Mouse (Mus musculus) cerebellum, postnatal 25 days (tissue): Measurements from ENCODE around the gene Tnfaip8l2.
A peak's percentile ranks its signal among the peaks of the same experiment; 100 is the strongest.

Source experiments
- DNase-seq, 2 experiments: peaks; one replicate each; pipeline ENCODE4 v3.0.0; 2021; ENCODE audit warnings: mixed read lengths in 2 of 2

Tnfaip8l2 gene

GRCm38 (mm10) chr3:95141952-95142616 is at the start of gene Tnfaip8l2:
Tnfaip8l2 (minus strand) TSS chr3:95142360.
- DNase-seq = no peak

DNA sequence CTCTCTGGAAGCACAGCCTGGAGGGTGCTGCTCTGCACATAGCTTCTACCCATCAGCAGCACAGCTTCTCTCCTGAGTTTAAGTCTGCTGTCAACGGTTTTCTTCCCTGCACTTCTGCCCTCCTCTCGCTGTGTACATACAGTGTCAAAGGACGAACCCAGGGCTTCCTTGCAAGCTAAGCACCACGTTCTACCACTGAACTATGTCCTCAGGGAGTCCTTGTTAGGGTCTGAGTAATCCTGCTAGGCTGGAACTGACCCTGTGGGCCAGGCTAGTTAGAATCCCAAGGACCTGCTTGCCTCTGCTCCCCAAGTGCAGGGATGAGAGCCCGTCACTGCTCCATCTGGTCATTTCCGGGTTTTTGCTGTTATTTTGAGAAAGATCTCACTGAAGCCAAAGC is 44.7 kb upstream of the Tnfaip8l2 start:
- no peak for DNase-seq

GRCm38 (mm10) chr3:95186100-95186499 is 43.9 kb upstream of the Tnfaip8l2 start:
- DNase-seq = no peak

DNA sequence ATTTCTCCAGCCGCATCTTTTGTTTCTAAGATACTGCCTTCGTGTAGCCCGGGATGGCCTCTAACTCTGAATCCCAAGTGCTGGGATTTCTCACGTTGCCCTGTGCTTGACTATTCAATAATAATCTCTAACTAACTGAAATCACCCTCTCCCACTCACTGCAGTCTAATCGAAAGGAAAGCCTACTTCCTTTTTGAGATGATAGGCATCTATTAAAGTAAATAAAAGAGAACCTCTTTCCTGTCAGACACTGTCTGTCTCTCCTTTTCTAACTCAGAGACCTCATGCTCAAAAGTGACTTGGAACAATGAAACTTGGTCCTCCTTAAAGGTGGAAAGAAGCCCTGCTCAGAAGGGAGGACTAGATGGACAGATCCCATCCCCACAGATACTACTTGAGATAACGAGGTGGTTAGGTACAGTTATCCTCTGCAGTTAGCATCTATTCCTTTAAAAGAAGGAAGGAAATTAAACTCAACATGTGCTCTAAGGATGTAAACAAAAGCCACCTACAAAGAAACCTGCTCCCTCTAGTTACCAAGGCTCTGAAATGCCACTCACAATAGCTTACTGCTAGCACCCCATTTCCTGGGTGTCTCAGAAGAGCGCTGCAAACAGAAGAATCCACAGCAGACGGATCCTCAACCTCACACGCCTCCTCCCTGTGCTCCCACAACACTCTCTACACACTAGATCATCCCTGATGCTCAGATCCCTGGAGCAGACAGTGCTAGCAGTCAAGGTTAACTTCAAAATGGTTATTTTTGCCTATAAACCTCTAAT is 42.8 kb upstream of the Tnfaip8l2 start:
- no peak for DNase-seq

GRCm38 (mm10) chr3:95181841-95182240 is 39.7 kb upstream of the Tnfaip8l2 start:
- no peak for DNase-seq

DNA sequence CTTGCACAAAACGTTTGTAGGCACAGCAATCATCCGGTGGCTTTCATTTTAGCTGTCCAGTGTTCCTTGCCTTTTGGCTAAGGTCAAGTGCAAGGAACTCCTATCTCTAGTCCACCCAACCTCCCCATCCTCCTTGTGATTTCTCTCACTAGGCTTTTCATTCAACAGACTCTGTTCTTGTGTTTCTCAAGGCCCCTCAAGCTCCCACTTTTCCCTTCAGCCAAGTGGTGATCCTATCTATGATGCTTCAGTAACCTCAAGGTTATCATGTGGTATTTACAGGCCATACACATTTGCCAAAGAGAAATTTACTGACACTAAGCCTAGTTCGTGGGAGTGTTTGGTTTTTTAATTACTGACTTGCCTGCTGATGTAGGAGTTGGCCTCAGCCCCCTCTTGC is 37.7 kb upstream of the Tnfaip8l2 start:
- DNase-seq = no peak

DNA sequence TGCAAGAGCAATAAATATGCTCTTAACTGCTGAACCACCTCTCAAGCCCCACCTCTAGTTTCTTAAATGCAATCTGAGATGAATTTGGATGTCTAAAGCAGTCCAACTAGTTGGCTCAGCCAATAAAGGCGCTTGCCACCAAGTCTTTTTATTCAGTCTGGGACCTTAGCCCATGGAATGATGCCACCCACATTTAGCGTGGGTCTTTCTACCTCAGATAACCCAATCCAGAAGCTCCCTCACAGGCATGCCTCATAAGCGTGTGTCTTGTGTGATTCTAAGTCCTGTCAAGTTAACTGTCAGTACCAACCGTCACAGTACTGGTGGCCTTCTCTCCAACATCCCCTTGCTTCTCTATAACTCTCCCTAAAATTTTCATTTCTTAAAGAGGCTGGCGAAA is 36.8 kb upstream of the Tnfaip8l2 start:
- no peak for DNase-seq

GRCm38 (mm10) chr3:95177583-95177982 is 35.4 kb upstream of the Tnfaip8l2 start:
- no peak for DNase-seq

GRCm38 (mm10) chr3:95176500-95176899 is 34.3 kb upstream of the Tnfaip8l2 start:
- DNase-seq = no peak

DNA sequence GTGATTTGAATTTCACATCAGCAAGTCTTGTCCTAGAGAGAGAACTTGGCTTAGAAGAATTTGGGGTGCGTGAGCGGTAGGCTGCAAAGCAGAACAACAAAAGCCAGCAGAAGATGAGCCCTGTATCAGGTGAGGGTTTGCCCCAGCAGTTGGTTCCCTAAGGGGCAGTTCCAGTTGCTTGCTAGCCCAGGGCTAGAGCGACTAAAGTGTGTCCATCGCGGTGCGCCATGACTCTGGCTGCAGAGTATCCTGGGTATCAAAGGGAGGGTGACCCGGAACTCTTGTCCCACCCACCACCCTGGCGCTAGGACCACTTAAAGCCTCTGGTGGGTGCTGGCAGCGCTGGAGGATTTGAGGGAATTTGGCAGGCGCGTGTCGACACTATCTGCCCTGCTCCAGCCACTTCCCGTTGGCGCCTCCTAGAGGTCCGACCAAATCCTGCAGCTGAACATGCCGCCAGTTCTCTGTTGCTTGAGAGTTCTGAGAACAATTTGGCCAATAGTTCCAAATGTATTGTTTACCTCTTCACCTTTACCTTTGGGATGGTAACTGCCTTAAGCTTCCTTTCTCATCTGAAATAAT is 31.9 kb upstream of the Tnfaip8l2 start:
- peak; percentile 92 to 94 for DNase-seq

DNA sequence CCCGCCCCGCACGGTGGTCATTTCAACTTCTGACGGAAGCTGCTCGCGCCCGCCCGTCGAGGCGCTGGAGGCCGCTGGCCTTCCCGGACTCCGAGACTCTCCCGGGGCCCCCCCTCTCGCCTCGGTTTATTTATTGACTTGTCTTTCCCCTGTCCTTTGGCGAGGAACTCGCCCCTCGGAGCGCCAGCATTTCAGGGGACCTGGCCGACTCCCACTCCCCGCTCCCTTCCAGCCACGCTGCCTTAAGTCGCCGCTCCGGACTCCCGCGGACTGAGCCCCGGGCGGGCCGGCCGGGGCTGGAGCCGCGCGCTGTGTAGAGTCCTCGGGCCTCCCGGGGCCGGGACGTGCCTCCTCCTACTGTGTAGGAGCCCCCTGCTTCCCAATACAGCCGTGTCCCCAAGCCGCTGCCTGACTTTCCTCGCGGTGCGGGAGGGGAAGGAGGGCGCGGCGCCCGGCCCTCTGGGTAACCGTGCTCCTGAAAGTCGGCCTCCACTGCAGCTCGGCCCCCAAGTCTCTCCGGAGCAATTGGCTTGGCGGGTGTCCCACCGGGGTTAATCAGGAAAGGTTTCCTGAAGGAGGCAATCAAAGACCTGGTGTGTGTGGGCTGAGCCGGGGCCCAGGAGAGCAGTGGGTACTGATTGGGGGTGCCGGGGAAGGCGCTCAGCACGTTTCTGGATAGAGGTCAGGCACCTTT is 31.2 kb upstream of the Tnfaip8l2 start:
- peak; percentile 36 to 44 for DNase-seq

- peak in 1 of 2 experiments; percentile 28 for DNase-seq
Measured at GRCm38 (mm10) chr3:95172526-95173255, 30.5 kb upstream of the Tnfaip8l2 start.

GRCm38 (mm10) chr3:95171105-95171504 is 28.9 kb upstream of the Tnfaip8l2 start:
- DNase-seq = no peak

DNA sequence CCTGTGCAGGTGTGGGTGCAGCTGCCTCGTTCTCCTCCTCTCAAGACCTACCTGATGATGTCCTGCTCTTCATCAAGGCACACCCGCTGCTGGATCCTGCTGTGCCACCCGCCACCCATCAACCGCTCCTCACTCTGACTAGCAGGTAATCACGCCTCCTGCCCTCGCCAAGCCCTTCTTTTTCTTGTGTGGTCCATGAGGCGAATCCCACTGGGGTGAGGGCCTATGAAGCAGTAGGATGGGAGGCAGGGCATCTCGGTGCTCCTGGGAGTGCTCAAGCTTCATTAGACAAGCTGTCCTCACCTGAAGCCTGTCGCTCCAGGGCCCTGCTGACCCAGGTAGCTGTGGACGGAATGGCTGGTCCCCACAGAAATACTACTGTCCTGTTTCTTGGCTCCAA is 27.8 kb upstream of the Tnfaip8l2 start:
- no peak for DNase-seq

DNA sequence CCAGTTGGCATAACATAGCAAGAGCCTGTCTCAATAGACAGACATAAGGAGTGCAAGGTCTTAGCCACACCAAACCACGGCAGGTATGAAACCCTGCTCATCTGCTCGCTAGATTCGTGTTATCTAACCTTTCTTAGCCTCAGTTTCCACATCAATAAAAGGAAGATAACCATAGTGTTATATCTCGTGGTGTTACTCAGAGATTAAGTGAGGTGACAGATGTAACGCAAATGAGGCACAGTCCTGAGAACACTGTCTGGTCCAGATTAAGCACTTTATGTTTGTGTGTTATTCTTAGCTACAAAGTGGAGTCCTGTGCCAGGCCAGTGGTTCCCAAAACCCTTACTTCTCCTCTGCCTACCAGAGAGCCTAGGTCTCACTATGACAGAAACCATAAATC is 22.7 kb upstream of the Tnfaip8l2 start:
- no peak for DNase-seq

DNA sequence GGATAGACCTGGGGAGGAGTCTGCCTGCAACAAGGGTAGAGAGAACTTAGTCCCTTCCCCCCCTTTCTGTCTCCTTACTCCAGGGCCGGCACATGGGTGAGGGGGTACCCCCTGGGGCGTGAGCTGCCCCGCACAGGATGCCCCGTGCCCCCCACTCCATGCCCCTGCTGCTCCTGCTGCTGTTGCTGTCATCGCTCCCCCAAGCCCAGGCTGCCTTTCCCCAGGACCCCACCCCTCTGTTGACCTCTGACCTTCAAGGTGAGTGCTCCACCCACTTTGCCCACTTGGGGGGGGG is 22.0 kb upstream of the Tnfaip8l2 start:
- no peak for DNase-seq

GRCm38 (mm10) chr3:95163419-95164255 is 21.5 kb upstream of the Tnfaip8l2 start:
- peak in 1 of 2 experiments; percentile 31 for DNase-seq

GRCm38 (mm10) chr3:95162345-95162628 is 20.1 kb upstream of the Tnfaip8l2 start:
- no peak for DNase-seq

DNA sequence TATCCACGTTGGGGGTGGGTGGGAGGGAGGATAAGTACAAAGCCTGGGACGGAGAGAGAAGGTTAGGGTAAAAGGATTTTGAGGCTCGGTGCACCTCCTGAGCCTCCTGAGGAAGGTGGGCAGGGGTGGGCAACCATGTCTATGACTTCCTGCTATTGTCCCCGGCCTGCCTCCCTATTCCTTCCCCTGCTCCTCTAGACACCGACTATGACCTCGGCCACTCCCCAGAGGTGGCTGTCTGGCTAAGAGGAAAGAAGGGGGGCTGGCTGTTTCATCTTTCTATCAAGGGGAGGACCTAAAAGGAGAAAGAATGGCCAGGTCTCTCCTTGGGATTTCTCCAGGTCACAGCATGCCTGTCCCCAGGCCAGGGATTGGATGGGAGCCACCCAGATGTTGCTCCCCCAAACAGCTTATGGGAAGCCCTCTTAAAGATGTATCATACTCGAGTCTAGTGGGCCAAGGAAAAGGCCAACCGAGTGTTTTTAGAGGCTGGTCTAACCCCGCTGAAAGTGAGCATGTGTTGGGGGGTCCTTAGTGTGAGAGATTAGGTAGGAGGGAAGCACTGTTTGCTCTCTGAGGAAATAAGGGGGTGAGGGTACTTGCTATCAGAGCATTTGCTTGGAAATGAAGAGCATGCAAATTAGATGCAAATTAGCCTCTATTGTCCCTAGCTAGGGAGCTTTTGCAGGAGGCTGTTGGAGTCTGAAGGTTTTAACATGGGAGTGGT is 19.6 kb upstream of the Tnfaip8l2 start:
- DNase-seq = no peak

DNA sequence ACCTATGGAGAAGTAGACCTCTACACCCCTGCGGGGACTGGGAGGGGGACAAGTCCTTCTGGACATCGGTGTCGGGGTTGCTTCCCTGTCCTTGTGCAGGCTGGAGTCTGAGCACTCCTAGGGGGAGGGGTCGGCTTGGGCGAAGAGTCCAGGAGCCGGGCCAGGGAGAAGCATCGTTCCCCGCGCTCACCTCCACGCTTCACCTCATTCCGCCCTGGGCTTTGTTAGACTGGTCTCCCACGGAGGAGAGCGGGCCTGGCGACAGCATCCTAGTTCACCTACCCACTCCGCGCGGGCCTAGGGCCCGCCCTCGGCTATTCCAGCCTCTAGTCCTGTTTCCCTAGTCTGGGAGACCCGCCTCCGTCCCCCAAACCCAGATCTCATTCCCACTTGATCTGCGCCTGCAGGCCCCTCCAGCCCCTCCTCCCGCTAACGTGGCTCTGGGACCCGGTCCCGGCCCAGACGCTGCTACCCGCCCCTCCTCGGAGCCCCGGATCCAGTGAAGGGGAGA is 18.9 kb upstream of the Tnfaip8l2 start:
- peak; percentile 52 to 59 for DNase-seq
